Mouse (Mus musculus): ENCODE measurements at regions not wholly inside any gene's neighbourhood (a gene's known extent, or its start where the extent isn't known, plus 50 kb on each side); places are given as distances from the start of the nearest gene placed in this dataset.

GRCm38 (mm10) chr17:84115957-84116339 lies 71.8 kb downstream of the Zfp36l2 start:
- Histone ChIP-seq H3K9ac (replicated peaks) (no peak overlapping the region), H3K4me1 (replicated peaks) (peaks cover 39% of the 10 kb centered on the region), H3K27me3 (no peaks in the 10 kb centered on the region), H3K9me3 (no peaks in the 10 kb centered on the region), H3K4me2 (no peak overlapping the region), H3K4me3 (replicated peaks) (no peak overlapping the region), H3K36me3 (no peaks in the 10 kb centered on the region), H3K27ac (no peak overlapping the region)
- 85% methylated on average over 3 of the region's 3 CpGs for WGBS
- no peak for ATAC-seq (ENCODE audit: insufficient number of reproducible peaks, insufficient read depth, low FRiP score, low TSS enrichment, low read depth)

- no peaks in the 10 kb centered on the region for H3K36me3 ChIP-seq
- no peak for ATAC-seq (ENCODE audit: insufficient number of reproducible peaks, insufficient read depth, low FRiP score, low TSS enrichment, low read depth)
- no peak overlapping the region for H3K9ac ChIP-seq (replicated peaks)
- peaks cover 39% of the 10 kb centered on the region for H3K4me1 ChIP-seq (replicated peaks)
- H3K4me3 ChIP-seq (replicated peaks): no peak overlapping the region
- no peak overlapping the region for H3K4me2 ChIP-seq
- H3K9me3 ChIP-seq: no peaks in the 10 kb centered on the region
- WGBS: 68% methylated on average over 8 of the region's 8 CpGs
- H3K27ac ChIP-seq: 0 out of 2 replicates have a peak overlapping the region, but pooled peaks have one; percentile 12
- H3K27me3 ChIP-seq: no peaks in the 10 kb centered on the region
These were observed 72.6 kb downstream of the Zfp36l2 start for GRCm38 (mm10) chr17:84115133-84115532.

GRCm38 (mm10) chr17:84114279-84114994 lies 73.3 kb downstream of the Zfp36l2 start:
- ATAC-seq (ENCODE audit: insufficient number of reproducible peaks, insufficient read depth, low FRiP score, low TSS enrichment, low read depth): no peak
- WGBS: 73% methylated on average over 9 of the region's 9 CpGs
- no peak overlapping the region for H3K4me2 ChIP-seq
- H3K27ac ChIP-seq: no peak overlapping the region
- H3K36me3 ChIP-seq: no peaks in the 10 kb centered on the region
- no peaks in the 10 kb centered on the region for H3K27me3 ChIP-seq
- H3K9ac ChIP-seq (replicated peaks): no peak overlapping the region; the same call in 1 of the 2 replicates
- H3K4me1 ChIP-seq (replicated peaks): peaks cover 34% of the 10 kb centered on the region
- no peak overlapping the region for H3K4me3 ChIP-seq (replicated peaks)
- no peaks in the 10 kb centered on the region for H3K9me3 ChIP-seq

- Histone ChIP-seq H3K27ac (no peak overlapping the region), H3K27me3 (no peaks in the 10 kb centered on the region), H3K36me3 (no peaks in the 10 kb centered on the region), H3K9me3 (no peaks in the 10 kb centered on the region), H3K9ac (replicated peaks) (no peak overlapping the region; the same call in 1 of the 2 replicates), H3K4me1 (replicated peaks) (peaks cover 34% of the 10 kb centered on the region), H3K4me3 (replicated peaks) (no peak overlapping the region), H3K4me2 (no peak overlapping the region)
- WGBS: 21% methylated on average over 8 of the region's 8 CpGs
- ATAC-seq (ENCODE audit: insufficient number of reproducible peaks, insufficient read depth, low FRiP score, low TSS enrichment, low read depth): peak; percentile 64
These were observed 74.0 kb downstream of the Zfp36l2 start for GRCm38 (mm10) chr17:84113608-84114278.

GRCm38 (mm10) chr17:84112411-84113031 lies 75.2 kb downstream of the Zfp36l2 start:
- H3K4me1 ChIP-seq (replicated peaks): peaks cover 24% of the 10 kb centered on the region
- peak overlapping the region; percentile 75 for H3K27ac ChIP-seq
- WGBS: 21% methylated on average over 6 of the region's 6 CpGs
- H3K36me3 ChIP-seq: no peaks in the 10 kb centered on the region
- H3K4me2 ChIP-seq: no peak overlapping the region
- H3K9me3 ChIP-seq: no peaks in the 10 kb centered on the region
- 0 out of 2 replicates have a peak overlapping the region, but pooled peaks have one; percentile 23 for H3K9ac ChIP-seq (replicated peaks)
- peak; percentile 38; the same call in 1 of the 2 replicates for ATAC-seq (ENCODE audit: insufficient number of reproducible peaks, insufficient read depth, low FRiP score, low TSS enrichment, low read depth)
- no peak overlapping the region for H3K4me3 ChIP-seq (replicated peaks)
- no peaks in the 10 kb centered on the region for H3K27me3 ChIP-seq

- no peak overlapping the region for H3K4me2 ChIP-seq
- ATAC-seq (ENCODE audit: insufficient number of reproducible peaks, insufficient read depth, low FRiP score, low TSS enrichment, low read depth): no peak
- no peaks in the 10 kb centered on the region for H3K27me3 ChIP-seq
- WGBS: 67% methylated on average over 10 of the region's 10 CpGs
- H3K9me3 ChIP-seq: no peaks in the 10 kb centered on the region
- H3K4me3 ChIP-seq (replicated peaks): no peak overlapping the region
- H3K27ac ChIP-seq: peak overlapping the region; percentile 75
- H3K36me3 ChIP-seq: no peaks in the 10 kb centered on the region
- peaks cover 24% of the 10 kb centered on the region for H3K4me1 ChIP-seq (replicated peaks)
- 0 out of 2 replicates have a peak overlapping the region, but pooled peaks have one; percentile 23 for H3K9ac ChIP-seq (replicated peaks)
These were observed 75.9 kb downstream of the Zfp36l2 start for GRCm38 (mm10) chr17:84111787-84112370.

- H3K36me3 ChIP-seq: no peaks in the 10 kb centered on the region
- H3K9me3 ChIP-seq: no peaks in the 10 kb centered on the region
- ATAC-seq (ENCODE audit: insufficient number of reproducible peaks, insufficient read depth, low FRiP score, low TSS enrichment, low read depth): no peak
- no peak overlapping the region for H3K9ac ChIP-seq (replicated peaks)
- H3K4me1 ChIP-seq (replicated peaks): peaks cover 24% of the 10 kb centered on the region
- H3K27me3 ChIP-seq: no peaks in the 10 kb centered on the region
- no peak overlapping the region for H3K4me3 ChIP-seq (replicated peaks)
- no peak overlapping the region for H3K4me2 ChIP-seq
- H3K27ac ChIP-seq: 0 out of 2 replicates have a peak overlapping the region, but pooled peaks have one; percentile 41
- WGBS: 79% methylated on average over 9 of the region's 9 CpGs
These were observed 76.8 kb downstream of the Zfp36l2 start for GRCm38 (mm10) chr17:84110945-84111344.

GRCm38 (mm10) chr17:84110000-84110695 lies 77.6 kb downstream of the Zfp36l2 start:
- ATAC-seq (ENCODE audit: insufficient number of reproducible peaks, insufficient read depth, low FRiP score, low TSS enrichment, low read depth): no peak
- Histone ChIP-seq H3K9me3 (no peaks in the 10 kb centered on the region), H3K9ac (replicated peaks) (no peak overlapping the region)

GRCm38 (mm10) chr17:84107946-84108686 lies 79.6 kb downstream of the Zfp36l2 start:
- no peak overlapping the region for H3K27ac ChIP-seq
- H3K4me3 ChIP-seq (replicated peaks): no peak overlapping the region
- no peaks in the 10 kb centered on the region for H3K27me3 ChIP-seq
- no peaks in the 10 kb centered on the region for H3K36me3 ChIP-seq
- WGBS: 87% methylated on average over 8 of the region's 8 CpGs
- ATAC-seq (ENCODE audit: insufficient number of reproducible peaks, insufficient read depth, low FRiP score, low TSS enrichment, low read depth): no peak
- no peak overlapping the region for H3K4me2 ChIP-seq
- H3K9me3 ChIP-seq: no peaks in the 10 kb centered on the region
- peaks cover 23% of the 10 kb centered on the region for H3K4me1 ChIP-seq (replicated peaks)
- no peak overlapping the region for H3K9ac ChIP-seq (replicated peaks)

More at GRCm38 (mm10) chr17:84110000-84110695, 77.6 kb downstream of the Zfp36l2 start:
- Histone ChIP-seq H3K27ac (0 out of 2 replicates have a peak overlapping the region, but pooled peaks have one; percentile 42), H3K4me2 (no peak overlapping the region), H3K4me1 (replicated peaks) (peaks cover 24% of the 10 kb centered on the region), H3K36me3 (no peaks in the 10 kb centered on the region), H3K27me3 (no peaks in the 10 kb centered on the region), H3K4me3 (replicated peaks) (no peak overlapping the region)
- 69% methylated on average over 9 of the region's 9 CpGs for WGBS

- no peak overlapping the region for H3K27ac ChIP-seq
- no peak overlapping the region for H3K9ac ChIP-seq (replicated peaks)
- peaks cover 20% of the 10 kb centered on the region for H3K4me1 ChIP-seq (replicated peaks)
- no peak overlapping the region for H3K4me2 ChIP-seq
- H3K36me3 ChIP-seq: no peaks in the 10 kb centered on the region
- WGBS: 89% methylated on average over 3 of the region's 3 CpGs
- no peak for ATAC-seq (ENCODE audit: insufficient number of reproducible peaks, insufficient read depth, low FRiP score, low TSS enrichment, low read depth)
- H3K27me3 ChIP-seq: no peaks in the 10 kb centered on the region
- H3K4me3 ChIP-seq (replicated peaks): no peak overlapping the region
- no peaks in the 10 kb centered on the region for H3K9me3 ChIP-seq
These were observed 80.2 kb downstream of the Zfp36l2 start for GRCm38 (mm10) chr17:84107497-84107896.
